Mouse (Mus musculus) CH12.LX (cell line): ENCODE measurements around the gene Dnase1l3. TPM values are rescaled to one million over a fixed set of nuclear protein-coding genes. Genes with fewer than 3 reads are reported as not detected.

Experiments
- DNase-seq: peaks from one replicate; pipeline ENCODE4 v3.0.0-alpha.2; 2013; ENCODE audit errors: extremely low read depth
- H3K27ac ChIP-seq: 2 replicates; pipeline ENCODE4 v1.5.1; 2012; ENCODE audit warnings: low read depth, mild to moderate bottlenecking, control low read depth, moderate library complexity; ENCODE audit not compliant: insufficient read depth
- H3K27me3 ChIP-seq: replicated peaks from 2 replicates; pipeline ENCODE3; 2012; ENCODE audit warnings: inconsistent platforms
- H3K36me3 ChIP-seq, 2 experiments: replicated peaks in 1 of 2; 2 replicates each; pipeline versions ENCODE3 to v1.6.1; 2012; ENCODE audit warnings: inconsistent platforms in 1 of 2, low read length in 1 of 2, mild to moderate bottlenecking in 1 of 2, mixed read lengths in 1 of 2, moderate library complexity in 1 of 2; ENCODE audit not compliant: control insufficient read depth in 1 of 2, insufficient read depth in 1 of 2
- H3K4me1 ChIP-seq, 2 experiments: 2 replicates each; pipeline ENCODE4 v1.6.1; 2012; ENCODE audit warnings: inconsistent platforms in 1 of 2, moderate library complexity in 1 of 2; ENCODE audit not compliant: insufficient read depth in 2 of 2, control insufficient read depth in 1 of 2
- H3K4me2 ChIP-seq: 2 replicates; pipeline ENCODE4 v1.6.1; 2012; ENCODE audit warnings: low read depth, mild to moderate bottlenecking, control low read depth; ENCODE audit not compliant: poor library complexity, insufficient read depth, severe bottlenecking
- H3K4me3 ChIP-seq, 3 experiments: fragments of 150-350 bp in 1 of 3; sonication (generic) in 1 of 3; replicated peaks in 1 of 3; 2 replicates each; pipeline versions ENCODE3 to v1.5.1; 2011 to 2012; ENCODE audit warnings: low read depth in 2 of 3, low read length in 2 of 3, mild to moderate bottlenecking in 2 of 3, moderate library complexity in 2 of 3, control low read depth in 1 of 3, improper control_type of control experiment in 1 of 3, inconsistent platforms in 1 of 3, mixed read lengths in 1 of 3; ENCODE audit not compliant: poor library complexity in 1 of 3
- H3K79me2 ChIP-seq: replicated peaks from 2 replicates; pipeline ENCODE4 v1.6.1; 2012; ENCODE audit warnings: mild to moderate bottlenecking, moderate library complexity; ENCODE audit not compliant: control insufficient read depth, poor library complexity, insufficient read depth, severe bottlenecking; ENCODE audit errors: extremely low read depth
- H3K9ac ChIP-seq: 2 replicates; pipeline ENCODE4 v1.6.1; 2012; ENCODE audit warnings: low read depth, mild to moderate bottlenecking, control low read depth, moderate library complexity; ENCODE audit not compliant: insufficient read depth
- H3K9me3 ChIP-seq: replicated peaks from 2 replicates; pipeline ENCODE3; 2012; ENCODE audit warnings: low read length, inconsistent platforms, mixed read lengths
- BHLHE40 ChIP-seq: IDR thresholded peaks from 2 replicates; pipeline ENCODE4 v1.6.1; 2011; ENCODE audit warnings: mild to moderate bottlenecking, low read depth, low read length, improper control_type of control experiment
- CTCF ChIP-seq, 2 experiments: IDR thresholded peaks in 1 of 2; conservative IDR thresholded peaks in 1 of 2; 2 replicates each; pipeline ENCODE4 v1.5.1; 2011 to 2012; ENCODE audit warnings: low read depth in 2 of 2, low read length in 2 of 2, improper control_type of control experiment in 1 of 2, inconsistent platforms in 1 of 2, mild to moderate bottlenecking in 1 of 2, moderate library complexity in 1 of 2
- E2F4 ChIP-seq: IDR thresholded peaks from 2 replicates; pipeline ENCODE4 v1.6.1; 2011; ENCODE audit warnings: low read depth, low read length, improper control_type of control experiment; ENCODE audit not compliant: insufficient replicate concordance
- HCFC1 ChIP-seq: IDR thresholded peaks from 2 replicates; pipeline ENCODE4 v1.6.1; 2012; ENCODE audit warnings: low read depth, mild to moderate bottlenecking, inconsistent platforms, low read length, improper control_type of control experiment
- IRF4 ChIP-seq: IDR thresholded peaks from 2 replicates; pipeline ENCODE4 v1.6.1; 2014; ENCODE audit warnings: low read depth, mild to moderate bottlenecking, inconsistent platforms, low read length, improper control_type of control experiment
- KAT2A ChIP-seq: IDR thresholded peaks from 2 replicates; pipeline ENCODE4 v1.6.1; 2012; ENCODE audit warnings: low read length, improper control_type of control experiment, inconsistent platforms; ENCODE audit not compliant: insufficient replicate concordance
- MAFK ChIP-seq: IDR thresholded peaks from 2 replicates; pipeline ENCODE4 v1.6.1; 2011; ENCODE audit warnings: low read length, improper control_type of control experiment; ENCODE audit not compliant: insufficient replicate concordance
- MAX ChIP-seq: IDR thresholded peaks from 2 replicates; pipeline ENCODE4 v1.6.1; 2011; ENCODE audit warnings: low read length, improper control_type of control experiment
- MAZ ChIP-seq: IDR thresholded peaks from 2 replicates; pipeline ENCODE4 v1.6.1; 2012; ENCODE audit warnings: low read depth, mild to moderate bottlenecking, inconsistent platforms, low read length, improper control_type of control experiment, moderate library complexity
- MEF2A ChIP-seq: IDR thresholded peaks from 2 replicates; pipeline ENCODE4 v1.6.1; 2014; ENCODE audit warnings: low read depth, mild to moderate bottlenecking, inconsistent platforms, low read length, improper control_type of control experiment, borderline replicate concordance
- MXI1 ChIP-seq: IDR thresholded peaks from 2 replicates; pipeline ENCODE4 v1.6.1; 2011; ENCODE audit warnings: mild to moderate bottlenecking, low read depth, low read length, improper control_type of control experiment
- MYC ChIP-seq: IDR thresholded peaks from 2 replicates; pipeline ENCODE4 v1.6.1; 2011; ENCODE audit warnings: low read depth, mild to moderate bottlenecking, improper control_type of control experiment, low read length
- PAX5 ChIP-seq: IDR thresholded peaks from 2 replicates; pipeline ENCODE4 v1.6.1; 2012; ENCODE audit warnings: low read length, inconsistent platforms, mixed read lengths
- POLR2AphosphoS2 ChIP-seq: IDR thresholded peaks from 2 replicates; pipeline ENCODE4 v1.6.1; 2011; ENCODE audit warnings: low read depth, low read length, improper control_type of control experiment
- RAD21 ChIP-seq: IDR thresholded peaks from 2 replicates; pipeline ENCODE4 v1.6.1; 2011; ENCODE audit warnings: low read depth, mild to moderate bottlenecking, low read length, improper control_type of control experiment, moderate library complexity
- RCOR1 ChIP-seq: conservative IDR thresholded peaks from 2 replicates; pipeline ENCODE4 v1.6.1; 2012; ENCODE audit warnings: low read depth, mild to moderate bottlenecking, inconsistent platforms, low read length, improper control_type of control experiment
- SIN3A ChIP-seq: IDR thresholded peaks from 2 replicates; pipeline ENCODE4 v1.6.1; 2012; ENCODE audit warnings: low read length, improper control_type of control experiment, inconsistent platforms
- SMC3 ChIP-seq: IDR thresholded peaks from 2 replicates; pipeline ENCODE4 v1.6.1; 2011; ENCODE audit warnings: low read depth, low read length, improper control_type of control experiment
- TCF12 ChIP-seq: IDR thresholded peaks from 2 replicates; pipeline ENCODE4 v1.6.1; 2014; ENCODE audit warnings: low read depth, mild to moderate bottlenecking, inconsistent platforms, low read length, improper control_type of control experiment
- UBTF ChIP-seq: IDR thresholded peaks from 2 replicates; pipeline ENCODE4 v1.6.1; 2012; ENCODE audit warnings: low read depth, mild to moderate bottlenecking, inconsistent platforms, low read length, improper control_type of control experiment, moderate library complexity
- USF2 ChIP-seq: conservative IDR thresholded peaks from 2 replicates; pipeline ENCODE4 v1.6.1; 2011; ENCODE audit warnings: low read depth, low read length, improper control_type of control experiment
- ZKSCAN1 ChIP-seq: IDR thresholded peaks from 2 replicates; pipeline ENCODE4 v1.6.1; 2012; ENCODE audit warnings: low read depth, inconsistent platforms, low read length, improper control_type of control experiment, borderline replicate concordance
- ZMIZ1 ChIP-seq: IDR thresholded peaks from 2 replicates; pipeline ENCODE4 v1.6.1; 2012; ENCODE audit warnings: low read depth, mild to moderate bottlenecking, inconsistent platforms, low read length, improper control_type of control experiment
- ZNF384 ChIP-seq: IDR thresholded peaks from 2 replicates; pipeline ENCODE4 v1.6.1; 2012; ENCODE audit warnings: low read depth, low read length, improper control_type of control experiment, inconsistent platforms
- dilution Hi-C: fragments of 300-500 bp; cut with MboI; formaldehyde crosslinking; loops from 2 replicates; pipeline ENCODE4 v1.14.3; 2020; ENCODE audit warnings: low sequenced_read_pairs; ENCODE audit not compliant: extremely low pct_unique_long_range_greater_than_20kb, extremely low pct_ligation_motif_present
- in situ Hi-C: fragments of 300-500 bp; cut with MboI; formaldehyde crosslinking; loops from 3 replicates; pipeline ENCODE4 v1.14.3; 2019; ENCODE audit warnings: low sequenced_read_pairs, low pct_ligation_motif_present, low pct_unique_long_range_greater_than_20kb, mixed read lengths
- polyA plus RNA-seq: library from polyadenylated mRNA; unstranded; fragments of >175 nt; gene quantifications from 2 replicates; pipeline ENCODE4 v1.2.1, GENCODE M21; 2012; ENCODE audit warnings: low read depth; ENCODE audit not compliant: insufficient read length
- total RNA-seq, 2 experiments: library from RNA; depleted of rRNA; stranded (reverse); fragments of 300-350 nt in 1 of 2; fragments of >200 nt in 1 of 2; gene quantifications; 2 replicates each; pipeline ENCODE4 v1.2.3; 2012 to 2014

The Dnase1l3 gene
- total and polyA plus RNA-seq, 3 experiments = 2.5 to 36.0 (median 2.9) TPM

- dilution Hi-C loops (no loop called here), in situ Hi-C loops (no loop called here)
- H3K27ac ChIP-seq = no peak overlapping the region
Observed at GRCm38 (mm10) chr14:8015756-8016155, 21.4 kb upstream of the Dnase1l3 start.

GRCm38 (mm10) chr14:8011938-8012337, 17.6 kb upstream of the Dnase1l3 start:
- Histone ChIP-seq H3K4me3 (no peak overlapping the region), H3K4me2 (peak overlapping the region; percentile 80), H3K9me3 (no peaks in the 10 kb centered on the region), H3K27ac (no peak overlapping the region), H3K9ac (peak overlapping the region; percentile 27), H3K4me1 (peaks cover 24 to 54% of the 10 kb centered on the region in 2 experiments), H3K27me3 (no peaks in the 10 kb centered on the region), H3K36me3 (peaks cover 0 to 31% of the 10 kb centered on the region in 2 experiments), H3K79me2 (peaks cover 8% of the 10 kb centered on the region)
- TF ChIP-seq ZKSCAN1 (peak; percentile 68; the same call in 1 of the 2 replicates), PAX5 (no peak)
- dilution Hi-C loops = no loop called here
- in situ Hi-C loops = no loop called here
- no peak for DNase-seq

More at GRCm38 (mm10) chr14:8015756-8016155, 21.4 kb upstream of the Dnase1l3 start:
- DNase-seq = no peak
- TF ChIP-seq ZNF384 (no peak), E2F4 (no peak), RCOR1 (no peak), POLR2AphosphoS2 (no peak), MAFK (no peak), MAX (no peak), BHLHE40 (no peak)
- Histone ChIP-seq H3K4me1 (peaks cover 6 to 24% of the 10 kb centered on the region in 2 experiments), H3K36me3 (peaks cover 3 to 29% of the 10 kb centered on the region in 2 experiments), H3K79me2 (peaks cover 8% of the 10 kb centered on the region; the same call in 1 of the 2 replicates), H3K9ac (no peak overlapping the region), H3K27me3 (no peaks in the 10 kb centered on the region), H3K4me2 (no peak overlapping the region), H3K4me3 (no peak overlapping the region), H3K9me3 (peaks cover 4% of the 10 kb centered on the region)

DNA sequence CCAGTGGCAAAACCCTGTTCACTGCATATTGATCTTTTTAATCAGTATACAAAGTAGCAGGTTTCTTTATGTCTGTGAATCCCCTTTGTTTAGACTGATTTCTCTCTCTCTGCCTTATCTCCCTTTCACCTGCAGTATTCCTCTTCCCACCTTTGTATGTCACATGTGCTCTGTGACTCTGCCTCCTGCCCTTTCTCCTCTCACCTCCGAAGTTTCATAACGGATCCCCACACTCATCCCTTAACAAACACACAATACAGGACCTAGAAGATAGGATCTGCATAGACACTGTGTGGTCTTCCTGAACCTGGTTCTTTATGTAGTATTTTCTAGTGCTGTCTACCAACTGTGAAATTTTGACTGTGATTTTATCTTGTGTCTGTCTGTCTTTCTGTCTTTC, 16.9 kb upstream of the Dnase1l3 start:
- Histone ChIP-seq H3K9me3 (no peaks in the 10 kb centered on the region), H3K4me1 (peaks cover 29 to 58% of the 10 kb centered on the region in 2 experiments), H3K4me2 (no peak overlapping the region), H3K9ac (no peak overlapping the region), H3K27me3 (no peaks in the 10 kb centered on the region), H3K4me3 (no peak overlapping the region), H3K27ac (no peak overlapping the region), H3K79me2 (peaks cover 12% of the 10 kb centered on the region), H3K36me3 (peaks cover 0 to 26% of the 10 kb centered on the region in 2 experiments)
- dilution Hi-C loops = no loop called here
- DNase-seq = no peak
- TF ChIP-seq UBTF (no peak), USF2 (no peak), CTCF (conservative IDR thresholded peaks at IDR 0.05 in 1 of 2, IDR thresholded peaks at IDR 0.05 in 1 of 2; ENCODE audit: low read depth in 2 of 2, low read length in 2 of 2) (no peak), MYC (no peak), HCFC1 (no peak), ZMIZ1 (no peak), BHLHE40 (no peak), KAT2A (no peak), MXI1 (no peak), PAX5 (no peak), SIN3A (no peak), RAD21 (no peak), MAFK (no peak), MAZ (no peak), IRF4 (no peak), SMC3 (no peak), MEF2A (no peak), TCF12 (no peak)
- in situ Hi-C loops = no loop called here
